Mouse (Mus musculus) testis, adult 2 months (tissue): ENCODE results near the gene Ubac2. TPM values are rescaled to one million over a fixed set of nuclear protein-coding genes. Genes with fewer than 3 reads are reported as not detected.
A peak's percentile ranks its signal among the peaks of the same experiment; 100 is the strongest.

Experiments used
- H3K27ac ChIP-seq: fragments of 200-500 bp; 2 replicates; pipeline ENCODE4 v1.5.1; 2012; ENCODE audit warnings: low read depth, low read length; ENCODE audit not compliant: control insufficient read depth, insufficient read depth
- H3K27me3 ChIP-seq: fragments of 200-500 bp; 2 replicates; pipeline ENCODE4 v1.6.1; 2012; ENCODE audit warnings: mild to moderate bottlenecking, low read length, moderate library complexity; ENCODE audit not compliant: control insufficient read depth, insufficient read depth
- H3K36me3 ChIP-seq: fragments of 200-500 bp; 2 replicates; pipeline ENCODE4 v1.6.1; 2012; ENCODE audit warnings: mild to moderate bottlenecking, low read length; ENCODE audit not compliant: control insufficient read depth, insufficient read depth
- H3K4me1 ChIP-seq: fragments of 200-500 bp; 2 replicates; pipeline ENCODE4 v1.6.1; 2012; ENCODE audit warnings: low read length; ENCODE audit not compliant: control insufficient read depth, insufficient read depth
- H3K4me3 ChIP-seq: fragments of 200-500 bp; 2 replicates; pipeline ENCODE4 v1.5.1; 2012; ENCODE audit warnings: low read depth, mild to moderate bottlenecking, low read length, moderate library complexity, mixed read lengths; ENCODE audit not compliant: control insufficient read depth
- CTCF ChIP-seq: fragments of 200-500 bp; IDR thresholded peaks from 2 replicates; pipeline ENCODE4 v1.5.1; 2012; ENCODE audit warnings: low read depth, mild to moderate bottlenecking, inconsistent platforms, low read length, moderate library complexity; ENCODE audit not compliant: control insufficient read depth, insufficient read depth, insufficient replicate concordance
- POLR2A ChIP-seq: fragments of 200-500 bp; IDR thresholded peaks from 2 replicates; pipeline ENCODE4 v1.6.1; 2012; ENCODE audit warnings: low read depth, mild to moderate bottlenecking, inconsistent platforms, low read length, moderate library complexity; ENCODE audit not compliant: control insufficient read depth
- polyA plus RNA-seq: library from polyadenylated mRNA; depleted of rRNA; stranded (reverse); fragments of >200 nt; gene quantifications from 2 replicates; pipeline ENCODE4 v1.2.3, GENCODE M21; 2012

Ubac2 gene
- polyA plus RNA-seq, 1 experiment, result 107 TPM

DNA sequence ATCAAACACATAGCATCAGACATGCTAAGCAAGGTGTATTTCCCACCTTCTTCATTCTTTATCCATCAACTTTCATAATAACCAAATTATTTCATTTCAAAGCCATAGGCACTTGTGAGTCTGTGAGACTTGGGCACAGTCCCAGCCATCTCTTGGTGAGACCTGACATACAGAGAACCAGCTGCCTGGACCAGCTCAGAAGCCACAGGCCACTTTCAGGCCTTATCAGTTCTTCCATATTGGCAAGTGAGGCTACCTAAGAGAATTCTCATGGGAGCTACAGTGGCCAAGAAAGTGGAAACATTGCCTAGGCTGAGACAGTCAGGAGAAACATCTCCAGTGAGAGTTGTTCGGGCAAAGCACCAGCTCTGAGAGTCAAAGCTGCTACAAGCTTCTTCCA, 144.6 kb downstream of the Ubac2 start:
- peaks cover 2% of the 10 kb centered on the region; the same call in 1 of the 2 replicates for H3K4me1 ChIP-seq
- H3K4me3 ChIP-seq, result no peak overlapping the region
- H3K27ac ChIP-seq, result no peak overlapping the region
- TF ChIP-seq POLR2A (no peak), CTCF (no peak)
- H3K27me3 ChIP-seq, result no peaks in the 10 kb centered on the region
- H3K36me3 ChIP-seq, result no peaks in the 10 kb centered on the region; the same call in 1 of the 2 replicates

DNA sequence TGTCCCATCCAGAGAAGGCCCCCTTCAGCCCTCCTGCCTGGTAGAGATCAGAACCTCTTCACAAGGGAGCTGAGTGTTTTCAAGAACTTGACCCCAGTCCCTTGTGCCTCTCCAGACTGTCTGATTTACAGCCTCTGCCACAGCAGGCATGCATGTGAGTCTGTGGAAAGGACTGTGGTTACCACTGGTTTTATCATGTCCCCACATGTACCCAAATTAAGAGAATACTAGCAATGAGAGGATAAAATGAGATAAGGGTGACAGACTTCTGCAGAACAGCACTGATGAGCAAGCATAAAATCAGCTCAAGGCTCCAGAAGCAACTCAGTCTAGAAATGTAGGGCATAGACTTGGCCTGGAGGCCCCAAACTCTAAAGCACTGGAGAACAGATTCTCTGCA, 145.5 kb downstream of the Ubac2 start:
- H3K36me3 ChIP-seq, result no peaks in the 10 kb centered on the region; the same call in 1 of the 2 replicates
- no peak overlapping the region for H3K4me3 ChIP-seq
- H3K27ac ChIP-seq, result no peak overlapping the region
- no peaks in the 10 kb centered on the region for H3K27me3 ChIP-seq
- no peak for TF ChIP-seq POLR2A
- TF ChIP-seq CTCF, result no peak
- H3K4me1 ChIP-seq, result peaks cover 2% of the 10 kb centered on the region; the same call in 1 of the 2 replicates

DNA sequence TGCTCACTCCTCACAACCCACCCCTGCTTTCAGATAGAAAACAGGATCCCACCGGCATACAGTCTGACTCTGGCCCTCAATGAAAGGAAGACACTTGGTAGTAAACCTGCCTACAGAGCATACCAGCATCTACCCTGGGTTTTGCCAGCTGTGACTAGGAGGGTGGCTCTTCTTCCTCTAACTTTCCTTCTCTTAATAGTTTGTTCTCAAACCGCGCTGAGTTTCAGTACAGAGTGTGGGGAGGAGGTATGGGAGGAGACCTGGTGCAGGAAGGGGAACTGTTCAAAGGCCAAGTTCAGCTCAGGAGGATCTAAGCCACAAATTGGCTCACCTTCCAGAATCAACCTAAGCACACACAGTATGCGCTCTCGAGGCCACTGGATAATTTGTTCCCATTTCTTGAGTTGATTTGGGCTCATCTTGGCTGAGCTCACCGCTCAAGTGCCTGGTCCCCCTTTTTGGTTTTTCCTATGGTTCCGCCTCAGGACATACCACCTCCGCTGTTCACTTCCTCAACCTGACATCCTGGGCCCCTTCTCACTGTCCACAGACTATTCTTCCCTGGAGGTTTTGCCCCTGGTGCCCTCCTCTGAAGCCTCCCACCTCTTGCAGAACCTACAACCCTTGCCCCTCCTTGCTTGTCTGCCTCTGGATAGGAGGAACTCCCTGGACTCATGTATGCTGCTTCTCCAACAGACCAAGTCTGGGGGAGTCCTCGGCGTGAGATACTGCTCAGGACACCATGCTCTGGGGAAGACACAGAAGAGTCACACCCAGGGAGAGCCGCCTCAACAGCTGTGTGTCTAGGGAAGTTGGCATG, 150.7 kb downstream of the Ubac2 start:
- Histone ChIP-seq H3K27me3 (no peaks in the 10 kb centered on the region), H3K4me1 (peaks cover 2% of the 10 kb centered on the region; the same call in 1 of the 2 replicates), H3K27ac (no peak overlapping the region), H3K36me3 (no peaks in the 10 kb centered on the region), H3K4me3 (no peak overlapping the region)
- TF ChIP-seq CTCF (no peak), POLR2A (no peak)

DNA sequence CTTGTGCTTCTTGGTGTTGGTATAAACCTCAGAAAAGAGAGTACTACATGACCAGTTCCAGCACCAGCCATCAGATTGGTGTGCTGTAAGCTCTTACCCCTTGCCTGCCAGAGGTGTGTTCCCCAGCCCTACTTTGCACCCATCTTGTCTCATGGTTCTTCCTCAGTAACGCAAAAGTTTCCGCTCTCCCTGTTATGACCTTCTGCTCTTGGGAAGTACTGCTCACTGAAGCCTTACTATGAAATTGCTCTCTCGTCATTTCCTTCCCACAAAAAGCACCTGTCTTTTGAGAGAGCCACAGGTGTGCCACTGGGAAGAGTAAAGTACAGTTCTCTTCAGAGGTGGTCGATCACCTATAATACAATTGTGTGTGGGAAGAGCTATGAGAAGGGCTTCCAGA, 151.4 kb downstream of the Ubac2 start:
- no peak overlapping the region for H3K4me3 ChIP-seq
- no peak for TF ChIP-seq POLR2A
- no peak for TF ChIP-seq CTCF
- H3K27me3 ChIP-seq, result no peaks in the 10 kb centered on the region
- H3K27ac ChIP-seq, result no peak overlapping the region
- peaks cover 2% of the 10 kb centered on the region; the same call in 1 of the 2 replicates for H3K4me1 ChIP-seq
- H3K36me3 ChIP-seq, result no peaks in the 10 kb centered on the region

DNA sequence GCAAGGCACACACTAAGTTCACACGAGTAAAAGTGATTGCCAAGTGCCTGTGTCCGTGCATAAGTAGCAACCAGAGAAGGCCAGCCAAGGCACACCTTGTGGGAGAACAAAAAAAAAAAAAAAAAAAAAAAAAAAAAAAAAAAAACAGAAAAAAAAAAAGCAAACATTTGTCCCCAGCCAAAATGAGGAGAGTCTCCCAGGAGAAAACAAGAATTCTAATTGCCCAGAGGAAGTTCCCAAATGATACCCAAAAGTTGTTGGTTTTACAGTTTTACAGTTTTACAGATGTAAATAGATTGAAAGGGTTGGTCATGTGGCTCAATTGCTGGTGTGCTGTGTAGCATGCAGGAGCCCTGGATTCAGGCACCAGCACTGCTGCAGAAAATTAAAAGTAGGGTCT, 153.6 kb downstream of the Ubac2 start:
- no peaks in the 10 kb centered on the region for H3K36me3 ChIP-seq
- TF ChIP-seq CTCF (no peak), POLR2A (no peak)
- H3K4me3 ChIP-seq, result no peak overlapping the region
- H3K27ac ChIP-seq, result no peak overlapping the region
- no peaks in the 10 kb centered on the region for H3K4me1 ChIP-seq
- H3K27me3 ChIP-seq, result no peaks in the 10 kb centered on the region

DNA sequence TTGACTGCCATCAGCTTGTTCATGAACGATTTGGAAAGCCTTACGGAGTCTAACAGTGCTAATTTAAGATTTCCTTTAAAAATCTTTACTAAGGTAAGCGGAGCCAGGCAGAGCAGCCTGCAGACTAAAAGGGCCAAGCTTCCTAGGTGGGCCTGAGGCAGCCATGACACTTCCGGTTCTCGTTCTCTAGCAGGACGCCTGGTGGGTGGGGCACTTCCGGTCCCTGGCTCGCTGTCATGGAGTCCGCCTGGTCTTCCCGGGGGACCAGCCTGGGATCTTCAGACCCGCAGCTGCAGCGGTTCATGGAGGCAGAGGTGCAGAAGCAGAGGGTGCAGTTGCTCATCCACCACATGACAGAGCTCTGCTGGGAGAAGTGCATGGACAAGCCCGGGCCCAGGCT, 156.0 kb downstream of the Ubac2 start, which contains the start of gene Timm8a2:
Gene Timm8a2 (plus strand): TSS at position 224 of the 400 bp plus-strand sequence.
- H3K36me3 ChIP-seq, result no peaks in the 10 kb centered on the region
- no peaks in the 10 kb centered on the region for H3K4me1 ChIP-seq
- H3K4me3 ChIP-seq, result peak within 1 kb of the TSS; percentile 97
- no peak for TF ChIP-seq CTCF
- peak; percentile 36; the same call in 1 of the 2 replicates for TF ChIP-seq POLR2A
- no peak within 1 kb of the TSS; the same call in 1 of the 2 replicates for H3K27ac ChIP-seq
- H3K27me3 ChIP-seq, result no peaks in the 10 kb centered on the region

DNA sequence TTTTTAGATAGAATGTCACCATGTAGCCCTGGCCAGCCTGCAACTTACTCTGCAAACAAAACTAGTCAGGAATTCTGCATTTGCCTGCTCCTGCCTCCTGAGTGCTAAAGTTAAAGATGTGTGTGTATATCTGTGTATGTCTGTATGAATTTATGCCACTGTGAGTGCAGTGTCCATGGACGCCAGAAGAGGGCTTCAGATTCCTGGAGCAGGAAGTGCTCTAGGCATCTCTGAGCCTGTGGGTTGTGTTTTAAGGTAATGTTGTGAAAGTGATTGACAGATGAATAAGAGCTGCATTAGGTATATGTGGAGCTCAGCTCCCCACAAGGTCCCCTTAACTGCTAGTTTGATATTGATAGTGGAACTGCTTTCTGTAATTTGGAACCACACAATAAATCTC, 156.8 kb downstream of the Ubac2 start:
- Histone ChIP-seq H3K4me3 (peak overlapping the region; percentile 97; the same call in 1 of the 2 replicates), H3K4me1 (no peaks in the 10 kb centered on the region), H3K36me3 (no peaks in the 10 kb centered on the region), H3K27ac (no peak overlapping the region), H3K27me3 (no peaks in the 10 kb centered on the region)
- TF ChIP-seq CTCF (no peak), POLR2A (no peak)
